Mouse (Mus musculus) MEL (cell line): ENCODE results near the gene Adamts7. TPM values are rescaled to one million over a fixed set of nuclear protein-coding genes. Genes with fewer than 3 reads are reported as not detected.

Experiments
- DNase-seq: peaks from one replicate; pipeline ENCODE4 v3.0.0; 2011; ENCODE audit warnings: low read depth, low spot score
- H3K27ac ChIP-seq: 2 replicates; pipeline ENCODE4 v1.5.1; 2012; ENCODE audit warnings: low read depth, mild to moderate bottlenecking, control low read depth, low read length, moderate library complexity; ENCODE audit not compliant: control insufficient read depth
- H3K27me3 ChIP-seq, 2 experiments: fragments of 150-350 bp in 1 of 2; sonication (generic) in 1 of 2; 2 replicates each; pipeline ENCODE4 v1.6.1; 2012; ENCODE audit warnings: low read length in 2 of 2, mild to moderate bottlenecking in 2 of 2, improper control_type of control experiment in 1 of 2, moderate library complexity in 1 of 2; ENCODE audit not compliant: insufficient read depth in 2 of 2, control insufficient read depth in 1 of 2
- H3K36me3 ChIP-seq, 2 experiments: 2 replicates each; pipeline ENCODE4 v1.6.1; 2012 to 2014; ENCODE audit warnings: low read length in 2 of 2, improper control_type of control experiment in 1 of 2, inconsistent platforms in 1 of 2, mild to moderate bottlenecking in 1 of 2; ENCODE audit not compliant: insufficient read depth in 2 of 2, control insufficient read depth in 1 of 2
- H3K4me1 ChIP-seq, 2 experiments: fragments of 150-350 bp in 1 of 2; sonication (generic) in 1 of 2; 2 replicates each; pipeline ENCODE4 v1.6.1; 2012; ENCODE audit warnings: low read length in 2 of 2, improper control_type of control experiment in 1 of 2, mild to moderate bottlenecking in 1 of 2; ENCODE audit not compliant: insufficient read depth in 2 of 2, control insufficient read depth in 1 of 2
- H3K4me3 ChIP-seq, 2 experiments: fragments of 150-350 bp in 1 of 2; sonication (generic) in 1 of 2; 2 replicates each; pipeline ENCODE4 v1.5.1; 2012; ENCODE audit warnings: low read depth in 2 of 2, low read length in 2 of 2, mild to moderate bottlenecking in 2 of 2, moderate library complexity in 2 of 2, control low read depth in 1 of 2, improper control_type of control experiment in 1 of 2; ENCODE audit not compliant: control insufficient read depth in 1 of 2, insufficient read depth in 1 of 2
- H3K79me2 ChIP-seq: 2 replicates; pipeline ENCODE4 v1.6.1; 2012; ENCODE audit warnings: mild to moderate bottlenecking, low read length, moderate library complexity; ENCODE audit not compliant: control insufficient read depth, poor library complexity, insufficient read depth
- H3K9ac ChIP-seq: 2 replicates; pipeline ENCODE4 v1.6.1; 2012; ENCODE audit warnings: low read depth, mild to moderate bottlenecking, control low read depth, low read length, moderate library complexity; ENCODE audit not compliant: control insufficient read depth, poor library complexity, severe bottlenecking
- H3K9me3 ChIP-seq: fragments of 150-350 bp; sonication (generic); replicated peaks from 2 replicates; pipeline ENCODE4 v1.6.1; 2012; ENCODE audit warnings: mild to moderate bottlenecking, low read length, improper control_type of control experiment, moderate library complexity; ENCODE audit not compliant: insufficient read depth
- BHLHE40 ChIP-seq: IDR thresholded peaks from 2 replicates; pipeline ENCODE4 v1.6.1; 2012; ENCODE audit warnings: low read depth, mild to moderate bottlenecking, inconsistent platforms, low read length, improper control_type of control experiment, borderline replicate concordance
- CHD1 ChIP-seq: IDR thresholded peaks from 2 replicates; pipeline ENCODE4 v1.6.1; 2012; ENCODE audit warnings: low read depth, mild to moderate bottlenecking, inconsistent platforms, low read length, improper control_type of control experiment
- EP300 ChIP-seq, 2 experiments: IDR thresholded peaks; 2 replicates each; pipeline ENCODE4 v1.6.1; 2011; ENCODE audit warnings: improper control_type of control experiment in 2 of 2, low read length in 2 of 2, low read depth in 1 of 2, mild to moderate bottlenecking in 1 of 2
- ETS1 ChIP-seq: IDR thresholded peaks from 2 replicates; pipeline ENCODE4 v1.6.1; 2012; ENCODE audit warnings: low read depth, mild to moderate bottlenecking, inconsistent platforms, low read length, improper control_type of control experiment, moderate library complexity
- GABPA ChIP-seq: IDR thresholded peaks from 2 replicates; pipeline ENCODE4 v1.6.1; 2012; ENCODE audit warnings: low read depth, mild to moderate bottlenecking, inconsistent platforms, low read length, improper control_type of control experiment, moderate library complexity
- GATA1 ChIP-seq: IDR thresholded peaks from 2 replicates; pipeline ENCODE4 v1.6.1; 2011; ENCODE audit warnings: low read depth, low read length, improper control_type of control experiment
- JUND ChIP-seq: IDR thresholded peaks from 2 replicates; pipeline ENCODE4 v1.6.1; 2011; ENCODE audit warnings: low read depth, mild to moderate bottlenecking, improper control_type of control experiment, low read length
- KAT2A ChIP-seq: conservative IDR thresholded peaks from 2 replicates; pipeline ENCODE4 v1.6.1; 2012; ENCODE audit warnings: low read depth, low read length, improper control_type of control experiment, inconsistent platforms
- MAX ChIP-seq: IDR thresholded peaks from 2 replicates; pipeline ENCODE4 v1.6.1; 2011; ENCODE audit warnings: low read length, improper control_type of control experiment
- MEF2A ChIP-seq: IDR thresholded peaks from 2 replicates; pipeline ENCODE4 v1.6.1; 2014; ENCODE audit warnings: low read depth, mild to moderate bottlenecking, inconsistent platforms, low read length, improper control_type of control experiment; ENCODE audit not compliant: poor library complexity, insufficient replicate concordance, severe bottlenecking; ENCODE audit errors: extremely low read depth
- MYC ChIP-seq: IDR thresholded peaks from 2 replicates; pipeline ENCODE4 v1.6.1; 2011; ENCODE audit warnings: low read depth, mild to moderate bottlenecking, low read length, improper control_type of control experiment, moderate library complexity
- NELFE ChIP-seq: IDR thresholded peaks from 2 replicates; pipeline ENCODE4 v1.6.1; 2011; ENCODE audit warnings: low read depth, low read length, improper control_type of control experiment
- NRF1 ChIP-seq: IDR thresholded peaks from 2 replicates; pipeline ENCODE4 v1.6.1; 2014; ENCODE audit warnings: low read depth, mild to moderate bottlenecking, inconsistent platforms, low read length, improper control_type of control experiment, moderate library complexity; ENCODE audit not compliant: poor library complexity, insufficient read depth, severe bottlenecking
- POLR2A ChIP-seq, 2 experiments: IDR thresholded peaks; 2 replicates each; pipeline ENCODE4 v1.6.1; 2011 to 2012; ENCODE audit warnings: low read length in 2 of 2, mild to moderate bottlenecking in 2 of 2, control low read depth in 1 of 2, improper control_type of control experiment in 1 of 2, low read depth in 1 of 2, moderate library complexity in 1 of 2; ENCODE audit not compliant: control insufficient read depth in 1 of 2, insufficient read depth in 1 of 2, poor library complexity in 1 of 2
- POLR2AphosphoS2 ChIP-seq: IDR thresholded peaks from 2 replicates; pipeline ENCODE4 v1.6.1; 2011; ENCODE audit warnings: low read length, improper control_type of control experiment
- POLR2AphosphoS5 ChIP-seq: IDR thresholded peaks from 2 replicates; pipeline ENCODE4 v1.6.1; 2012; ENCODE audit warnings: low read depth, borderline replicate concordance, mild to moderate bottlenecking, inconsistent platforms, low read length, moderate library complexity, mixed read lengths
- SIN3A ChIP-seq: IDR thresholded peaks from 2 replicates; pipeline ENCODE4 v1.6.1; 2012; ENCODE audit warnings: low read length, improper control_type of control experiment, inconsistent platforms
- SMC3 ChIP-seq: IDR thresholded peaks from 2 replicates; pipeline ENCODE4 v1.6.1; 2011; ENCODE audit warnings: low read depth, low read length, improper control_type of control experiment
- TAL1 ChIP-seq: IDR thresholded peaks from 2 replicates; pipeline ENCODE4 v1.6.1; 2012; ENCODE audit warnings: mild to moderate bottlenecking, inconsistent platforms, low read length, moderate library complexity, mixed read lengths
- TBP ChIP-seq: IDR thresholded peaks from 2 replicates; pipeline ENCODE4 v1.8.0; 2011; ENCODE audit warnings: low read depth, low read length, improper control_type of control experiment
- TCF12 ChIP-seq: IDR thresholded peaks from 2 replicates; pipeline ENCODE4 v1.6.1; 2014; ENCODE audit warnings: low read depth, mild to moderate bottlenecking, inconsistent platforms, low read length, improper control_type of control experiment, moderate library complexity
- ZC3H11A ChIP-seq: IDR thresholded peaks from 2 replicates; pipeline ENCODE4 v1.6.1; 2012; ENCODE audit warnings: low read depth, mild to moderate bottlenecking, inconsistent platforms, low read length, improper control_type of control experiment
- ZKSCAN1 ChIP-seq: IDR thresholded peaks from 2 replicates; pipeline ENCODE4 v1.6.1; 2012; ENCODE audit warnings: low read depth, mild to moderate bottlenecking, inconsistent platforms, low read length, improper control_type of control experiment, moderate library complexity
- ZMIZ1 ChIP-seq: IDR thresholded peaks from 2 replicates; pipeline ENCODE4 v1.6.1; 2012; ENCODE audit warnings: low read depth, mild to moderate bottlenecking, inconsistent platforms, low read length, improper control_type of control experiment, moderate library complexity
- ZNF384 ChIP-seq: IDR thresholded peaks from 2 replicates; pipeline ENCODE4 v1.6.1; 2012; ENCODE audit warnings: low read depth, mild to moderate bottlenecking, inconsistent platforms, low read length, improper control_type of control experiment
- polyA plus RNA-seq, 2 experiments: library from polyadenylated mRNA; stranded (reverse) in 1 of 2; unstranded in 1 of 2; fragments of >175 nt in 1 of 2; fragments of >200 nt in 1 of 2; gene quantifications; 2 replicates each; pipeline versions ENCODE4 v1.2.1 to v1.2.4; 2012; ENCODE audit warnings: low replicate concordance in 2 of 2, low read depth in 1 of 2; ENCODE audit not compliant: insufficient read length in 2 of 2, insufficient read depth in 1 of 2, missing spikeins in 1 of 2
- total RNA-seq: library from RNA; depleted of rRNA; stranded (reverse); fragments of 300-350 nt; gene quantifications from 2 replicates; pipeline ENCODE4 v1.2.3, GENCODE M21; 2012

Gene Adamts7
- total and polyA plus RNA-seq, 3 experiments = 0.03 TPM; not detected in 2

- Histone ChIP-seq H3K9ac (no peak overlapping the region), H3K9me3 (no peaks in the 10 kb centered on the region), H3K4me3 (no peak overlapping the region), H3K36me3 (no peaks in the 10 kb centered on the region), H3K4me1 (no peaks in the 10 kb centered on the region), H3K27me3 (no peaks in the 10 kb centered on the region; a peak in 1 of 4 replicates), H3K79me2 (no peaks in the 10 kb centered on the region), H3K27ac (no peak overlapping the region)
- TF ChIP-seq GABPA (no peak), EP300 (IDR thresholded peaks at IDR 0.05; ENCODE audit: low read depth in 1 of 2, low read length in 2 of 2) (no peak), NRF1 (no peak), BHLHE40 (no peak), MEF2A (no peak), ZKSCAN1 (no peak), TBP (no peak), POLR2A (IDR thresholded peaks at IDR 0.05; ENCODE audit: control insufficient read depth in 1 of 2, insufficient read depth in 1 of 2, low read depth in 1 of 2, low read length in 2 of 2, poor library complexity in 1 of 2) (no peak), MYC (no peak), KAT2A (no peak), GATA1 (no peak), TCF12 (no peak), POLR2AphosphoS5 (no peak)
- no peak for DNase-seq
These were observed 22.6 kb downstream of the Adamts7 start for GRCm38 (mm10) chr9:90185356-90185910.

DNA sequence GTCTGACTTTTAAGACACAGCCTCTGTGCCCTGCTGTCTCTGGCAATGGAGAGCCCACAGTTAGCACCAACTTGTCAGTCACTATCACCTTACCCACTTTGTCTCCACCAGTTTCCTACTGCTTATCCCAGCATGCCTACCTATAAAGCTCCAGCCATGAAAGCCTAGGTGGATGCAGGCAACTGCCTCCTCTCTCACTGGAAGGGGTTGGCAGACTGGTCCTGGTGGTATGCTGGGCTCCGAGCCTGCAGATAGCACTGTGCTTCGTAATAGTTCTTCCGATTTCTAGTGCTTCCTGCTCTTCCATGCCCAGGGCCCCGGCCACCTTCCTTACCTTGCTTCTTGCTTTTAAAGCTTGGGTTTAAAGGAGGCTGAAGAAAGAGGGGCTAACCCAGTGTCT, 26.0 kb downstream of the Adamts7 start:
- DNase-seq = no peak
- Histone ChIP-seq H3K9me3 (no peaks in the 10 kb centered on the region), H3K4me3 (no peak overlapping the region), H3K27ac (no peak overlapping the region), H3K27me3 (no peaks in the 10 kb centered on the region), H3K9ac (no peak overlapping the region), H3K36me3 (no peaks in the 10 kb centered on the region), H3K4me1 (no peaks in the 10 kb centered on the region), H3K79me2 (no peaks in the 10 kb centered on the region)
- TF ChIP-seq ZMIZ1 (no peak), ETS1 (no peak), SMC3 (no peak), NELFE (no peak), ZC3H11A (no peak), POLR2AphosphoS2 (no peak), ZKSCAN1 (no peak), SIN3A (no peak), MAX (no peak), TAL1 (no peak), TBP (no peak), JUND (no peak), ZNF384 (no peak), KAT2A (no peak), MYC (no peak), CHD1 (no peak)
